Mouse (Mus musculus): ENCODE measurements around the gene Mafb. TPM values are rescaled to one million over a fixed set of nuclear protein-coding genes. Genes with fewer than 3 reads are reported as not detected.

Gene Mafb
- polyA plus RNA-seq, 1 experiment from 2014 or later, result 22.9 TPM

DNA sequence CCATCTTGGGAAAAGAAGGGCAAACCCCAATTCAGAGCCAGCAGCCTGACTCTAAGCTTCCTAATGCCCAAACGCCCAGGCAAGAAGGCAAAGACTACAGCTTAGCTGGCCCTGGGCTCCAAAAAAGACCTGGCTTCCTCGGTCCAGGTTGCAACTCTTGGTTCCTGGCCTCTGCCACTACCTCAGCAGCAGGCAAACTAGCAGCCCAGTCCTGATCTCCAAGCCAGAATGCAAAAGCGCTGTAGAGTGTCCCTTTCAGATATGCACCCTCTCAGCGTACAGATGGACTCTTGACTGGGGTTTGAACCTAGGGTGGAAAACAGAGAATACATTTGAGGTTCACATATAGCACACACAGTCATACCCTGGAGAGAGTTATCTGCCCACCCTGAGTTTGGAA is 3.7 kb downstream of the Mafb start:
- Histone ChIP-seq H3K27ac (replicated peaks) (no peak overlapping the region), H3K4me3 (replicated peaks) (peak overlapping the region; percentile 16; the same call in 1 of the 2 replicates), H3K4me2 (peak overlapping the region; percentile 25), H3K9ac (replicated peaks) (0 out of 2 replicates have a peak overlapping the region, but pooled peaks have one; percentile 14), H3K9me3 (replicated peaks) (no peaks in the 10 kb centered on the region), H3K4me1 (peaks cover 51% of the 10 kb centered on the region), H3K36me3 (no peaks in the 10 kb centered on the region), H3K27me3 (replicated peaks) (peaks cover 59% of the 10 kb centered on the region)
- 38% methylated on average over 4 of the region's 4 CpGs for WGBS
- no peak for ATAC-seq (ENCODE audit: low FRiP score)

DNA sequence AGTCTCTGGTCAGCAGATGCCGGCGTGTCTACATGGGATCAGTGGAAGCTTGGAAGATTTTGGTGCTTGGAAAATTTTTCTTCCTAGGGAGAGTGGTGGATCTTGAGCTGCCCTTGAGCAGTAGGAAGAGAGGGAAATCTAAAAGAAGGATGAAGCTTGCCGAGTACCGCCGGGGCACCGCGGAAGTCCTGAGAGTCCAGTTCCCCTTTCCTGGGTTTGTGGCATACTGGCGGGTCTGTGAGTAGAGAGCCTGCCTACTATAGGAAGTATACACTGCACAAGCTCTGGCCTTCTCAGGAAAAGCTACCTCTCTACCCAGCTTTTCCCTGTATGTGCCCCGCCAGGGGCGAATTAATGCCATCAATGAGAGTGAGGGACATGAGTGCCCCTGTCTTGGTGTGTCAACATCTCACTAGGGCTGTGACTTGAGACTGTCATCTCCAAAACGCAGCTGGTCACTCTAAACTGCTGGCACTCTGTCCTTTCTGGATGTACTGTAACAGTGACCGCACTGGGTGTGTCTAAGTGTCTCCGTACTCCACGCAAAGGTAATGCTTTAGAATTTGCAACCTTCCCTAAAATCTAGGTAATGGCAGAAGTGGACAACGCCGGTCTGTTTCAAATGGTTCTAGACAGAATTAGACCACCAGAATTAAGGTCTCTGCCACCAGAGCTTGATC is 5.3 kb downstream of the Mafb start:
- Histone ChIP-seq H3K4me2 (0 out of 2 replicates have a peak overlapping the region, but pooled peaks have one; percentile 11), H3K27me3 (replicated peaks) (peaks cover 67% of the 10 kb centered on the region), H3K9me3 (replicated peaks) (no peaks in the 10 kb centered on the region), H3K27ac (replicated peaks) (no peak overlapping the region), H3K4me3 (replicated peaks) (no peak overlapping the region), H3K4me1 (peaks cover 41% of the 10 kb centered on the region), H3K36me3 (no peaks in the 10 kb centered on the region), H3K9ac (replicated peaks) (no peak overlapping the region)
- no peak for ATAC-seq (ENCODE audit: low FRiP score)
- WGBS, result 19% methylated on average over 16 of the region's 16 CpGs

DNA sequence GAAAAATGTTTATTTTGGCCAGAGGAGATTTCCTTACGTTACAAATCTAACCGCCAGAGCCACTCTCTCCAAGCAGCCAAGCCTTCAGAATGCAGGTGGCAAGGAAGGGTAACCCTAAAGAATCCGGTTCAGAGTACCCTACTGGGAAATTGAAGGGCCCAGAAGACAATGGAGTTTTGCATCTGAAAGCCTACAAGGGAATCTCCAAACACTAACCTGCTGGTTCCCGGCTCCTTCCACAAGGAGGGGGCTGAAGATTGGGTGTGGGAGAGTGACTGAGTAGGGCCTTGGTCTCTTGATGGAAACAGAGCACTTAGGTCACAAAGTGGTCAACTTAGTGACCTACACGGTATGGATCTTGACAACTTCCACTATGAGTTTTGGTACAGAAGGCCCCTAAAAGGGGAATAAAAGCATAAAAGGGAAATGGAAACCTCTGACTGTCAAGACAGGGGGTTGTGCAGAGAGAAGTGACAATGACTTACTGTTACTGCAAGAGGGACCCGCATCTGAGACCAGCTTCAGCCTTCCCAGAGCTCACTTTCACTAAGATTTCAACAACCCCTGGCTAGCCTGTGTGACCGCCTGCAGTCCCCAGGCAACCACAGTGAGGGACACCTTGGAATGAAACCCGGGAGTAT is 6.5 kb downstream of the Mafb start:
- H3K36me3 ChIP-seq, result no peaks in the 10 kb centered on the region
- peak overlapping the region; percentile 11; the same call in 1 of the 2 replicates for H3K4me2 ChIP-seq
- peaks cover 28% of the 10 kb centered on the region for H3K4me1 ChIP-seq
- no peak overlapping the region for H3K27ac ChIP-seq (replicated peaks)
- no peaks in the 10 kb centered on the region for H3K9me3 ChIP-seq (replicated peaks)
- no peak overlapping the region for H3K9ac ChIP-seq (replicated peaks)
- 13% methylated on average over 8 of the region's 8 CpGs for WGBS
- no peak overlapping the region for H3K4me3 ChIP-seq (replicated peaks)
- no peak for ATAC-seq (ENCODE audit: low FRiP score)
- H3K27me3 ChIP-seq (replicated peaks), result peaks cover 72% of the 10 kb centered on the region

DNA sequence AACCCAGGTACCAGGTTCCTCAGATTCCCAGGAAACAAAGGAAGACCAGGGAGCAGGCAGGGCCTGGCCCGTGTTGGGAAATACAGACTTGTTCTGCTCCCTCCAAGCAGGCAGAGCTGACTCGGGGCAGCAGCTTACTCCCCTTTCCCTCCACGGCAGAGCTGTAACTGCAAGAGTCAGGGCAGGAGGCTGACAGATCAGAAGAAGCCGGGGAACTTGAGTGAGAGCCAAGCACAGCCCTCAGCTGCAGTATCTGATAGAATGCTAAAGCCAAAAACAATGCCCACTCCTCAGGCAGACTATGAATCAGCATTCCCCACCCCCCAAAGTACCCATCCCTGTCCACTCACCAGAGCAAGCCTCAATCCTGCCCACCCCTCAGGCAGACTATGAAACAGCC is 8.0 kb downstream of the Mafb start:
- Histone ChIP-seq H3K36me3 (no peaks in the 10 kb centered on the region), H3K27ac (replicated peaks) (no peak overlapping the region), H3K9me3 (replicated peaks) (no peaks in the 10 kb centered on the region), H3K4me1 (0 out of 2 replicates have a peak, but pooled peaks cover 18% of the 10 kb centered on the region), H3K9ac (replicated peaks) (no peak overlapping the region), H3K4me3 (replicated peaks) (no peak overlapping the region), H3K4me2 (no peak overlapping the region), H3K27me3 (replicated peaks) (peaks cover 71% of the 10 kb centered on the region)
- WGBS, result 7% methylated on average over 4 of the region's 4 CpGs
- no peak for ATAC-seq (ENCODE audit: low FRiP score)

DNA sequence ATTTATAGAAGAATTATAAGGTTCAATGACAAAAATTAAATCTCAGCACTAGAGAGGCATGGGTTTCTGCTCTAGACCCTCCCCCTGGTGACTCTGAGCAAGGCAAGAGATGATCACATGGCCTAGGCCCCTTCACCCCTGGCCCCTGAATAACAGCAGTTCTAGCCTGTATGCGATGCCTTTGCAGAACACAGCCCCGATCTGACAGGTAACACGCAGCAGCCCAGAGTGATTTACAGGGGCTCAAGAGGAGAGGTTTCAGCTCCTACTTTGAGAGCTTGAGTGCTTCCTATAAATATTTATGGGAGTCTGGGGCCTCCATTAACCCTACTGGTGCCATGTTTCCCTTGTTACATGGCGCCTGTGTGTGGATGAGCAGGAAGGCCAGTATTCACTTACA is 9.4 kb downstream of the Mafb start:
- H3K27ac ChIP-seq (replicated peaks), result no peak overlapping the region
- no peaks in the 10 kb centered on the region for H3K9me3 ChIP-seq (replicated peaks)
- 33% methylated on average over 4 of the region's 4 CpGs for WGBS
- H3K4me2 ChIP-seq, result no peak overlapping the region
- H3K4me3 ChIP-seq (replicated peaks), result no peak overlapping the region
- 0 out of 2 replicates have a peak, but pooled peaks cover 18% of the 10 kb centered on the region for H3K4me1 ChIP-seq
- peaks cover 67% of the 10 kb centered on the region for H3K27me3 ChIP-seq (replicated peaks)
- no peak overlapping the region for H3K9ac ChIP-seq (replicated peaks)
- no peaks in the 10 kb centered on the region for H3K36me3 ChIP-seq
- no peak for ATAC-seq (ENCODE audit: low FRiP score)

DNA sequence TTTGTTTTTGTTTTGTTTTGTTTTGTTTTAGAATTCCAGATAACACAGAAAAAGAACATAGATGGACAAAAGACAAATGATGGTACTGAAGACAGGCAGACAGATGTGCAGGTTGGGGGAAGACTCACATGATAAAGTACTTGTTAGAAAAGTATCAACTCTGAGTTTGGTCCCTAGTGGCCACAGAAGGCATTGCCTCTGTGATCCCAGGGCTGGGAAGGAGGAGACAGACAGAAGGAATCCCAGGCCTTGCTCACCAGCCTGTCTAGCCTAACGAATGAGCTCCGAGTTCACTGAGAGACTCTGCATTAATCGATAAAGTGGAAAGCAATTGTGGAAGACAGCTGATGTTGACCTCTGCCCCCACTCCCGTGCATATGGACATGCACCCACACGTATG is 10.7 kb downstream of the Mafb start:
- Histone ChIP-seq H3K27ac (replicated peaks) (no peak overlapping the region), H3K4me1 (0 out of 2 replicates have a peak, but pooled peaks cover 16% of the 10 kb centered on the region), H3K27me3 (replicated peaks) (peaks cover 59% of the 10 kb centered on the region), H3K9me3 (replicated peaks) (no peaks in the 10 kb centered on the region), H3K4me2 (no peak overlapping the region), H3K36me3 (no peaks in the 10 kb centered on the region), H3K9ac (replicated peaks) (no peak overlapping the region), H3K4me3 (replicated peaks) (no peak overlapping the region)
- WGBS, result 61% methylated on average over 5 of the region's 5 CpGs
- no peak for ATAC-seq (ENCODE audit: low FRiP score)

DNA sequence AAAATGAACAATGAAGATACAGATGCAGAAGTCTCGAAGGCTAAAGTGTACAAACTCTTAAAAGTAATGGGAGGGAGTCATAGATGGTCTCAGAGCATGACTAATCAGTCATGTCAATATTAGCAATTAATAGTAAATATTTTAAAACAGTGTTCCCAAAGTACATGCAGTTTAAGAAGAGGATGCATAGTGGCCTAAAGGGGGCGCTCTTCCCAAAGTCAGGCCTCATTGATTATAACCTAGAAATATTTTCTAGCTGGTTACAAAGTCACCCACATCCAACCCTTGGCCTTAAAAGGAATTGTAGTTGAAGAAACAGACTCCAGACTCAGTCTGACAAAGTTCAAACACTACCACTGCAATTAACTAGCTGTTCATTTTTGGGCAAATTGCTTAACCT is 12.5 kb downstream of the Mafb start:
- Histone ChIP-seq H3K36me3 (no peaks in the 10 kb centered on the region), H3K4me3 (replicated peaks) (no peak overlapping the region), H3K4me1 (0 out of 2 replicates have a peak, but pooled peaks cover 11% of the 10 kb centered on the region), H3K9me3 (replicated peaks) (no peaks in the 10 kb centered on the region), H3K27me3 (replicated peaks) (peaks cover 43% of the 10 kb centered on the region), H3K27ac (replicated peaks) (no peak overlapping the region), H3K4me2 (no peak overlapping the region), H3K9ac (replicated peaks) (no peak overlapping the region)
- WGBS, result 78% methylated on average over 2 of the region's 2 CpGs
- ATAC-seq (ENCODE audit: low FRiP score), result no peak

DNA sequence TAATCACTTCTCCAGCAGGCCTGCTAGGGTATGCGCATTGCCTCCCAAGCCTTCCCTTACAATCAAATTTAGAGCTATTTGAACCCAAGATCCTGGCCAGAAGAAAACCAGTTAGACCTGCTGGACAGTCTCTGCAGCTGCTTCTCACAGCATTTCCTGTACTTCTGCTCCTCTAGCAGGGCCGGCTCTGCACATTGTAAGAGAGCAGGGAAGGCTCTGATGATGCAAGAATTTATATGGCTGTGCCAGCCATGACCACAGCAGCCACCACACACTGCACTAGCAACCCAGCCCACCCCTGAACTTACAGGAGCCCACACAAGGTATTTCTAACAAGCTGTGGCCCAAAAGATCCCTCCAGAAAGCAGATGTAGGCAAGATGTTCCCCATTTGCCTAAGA is 13.3 kb downstream of the Mafb start:
- WGBS, result 70% methylated on average over 2 of the region's 2 CpGs
- Histone ChIP-seq H3K27ac (replicated peaks) (no peak overlapping the region), H3K4me1 (0 out of 2 replicates have a peak, but pooled peaks cover 5% of the 10 kb centered on the region), H3K9me3 (replicated peaks) (no peaks in the 10 kb centered on the region), H3K4me2 (no peak overlapping the region), H3K36me3 (no peaks in the 10 kb centered on the region), H3K4me3 (replicated peaks) (no peak overlapping the region), H3K27me3 (replicated peaks) (peaks cover 39% of the 10 kb centered on the region), H3K9ac (replicated peaks) (no peak overlapping the region)
- no peak for ATAC-seq (ENCODE audit: low FRiP score)

DNA sequence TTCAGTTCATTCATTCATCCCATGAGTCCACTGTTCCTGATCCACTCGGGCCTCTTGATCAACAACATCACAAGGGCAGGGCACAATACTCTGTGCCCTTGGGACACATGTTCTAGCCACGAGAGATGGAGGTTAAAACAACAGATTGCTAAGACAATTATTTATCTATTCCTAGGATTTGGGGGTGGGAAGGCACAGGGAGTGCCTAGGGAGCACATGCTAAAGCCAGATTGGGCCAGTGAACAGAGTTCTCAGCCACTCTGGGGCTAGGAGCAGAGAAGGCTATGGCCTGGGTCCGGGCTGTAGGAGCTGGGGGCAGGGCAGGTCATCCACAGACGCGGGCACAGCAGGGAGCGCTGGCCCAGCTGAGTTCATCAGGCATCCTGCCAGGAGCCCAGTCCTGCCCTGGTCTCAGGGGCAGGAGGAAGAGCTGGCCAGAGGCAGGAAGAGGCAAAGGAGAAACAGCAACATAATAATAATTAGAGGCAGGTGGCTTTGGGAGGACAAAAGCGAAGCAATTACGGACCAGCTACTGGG is 15.8 kb downstream of the Mafb start:
- no peak overlapping the region for H3K9ac ChIP-seq (replicated peaks)
- peaks cover 20% of the 10 kb centered on the region for H3K27me3 ChIP-seq (replicated peaks)
- no peak for ATAC-seq (ENCODE audit: low FRiP score)
- H3K9me3 ChIP-seq (replicated peaks), result no peaks in the 10 kb centered on the region
- no peaks in the 10 kb centered on the region for H3K36me3 ChIP-seq
- H3K27ac ChIP-seq (replicated peaks), result no peak overlapping the region
- no peak overlapping the region for H3K4me2 ChIP-seq
- no peak overlapping the region for H3K4me3 ChIP-seq (replicated peaks)
- H3K4me1 ChIP-seq, result no peaks in the 10 kb centered on the region
- 25% methylated on average over 8 of the region's 8 CpGs for WGBS

DNA sequence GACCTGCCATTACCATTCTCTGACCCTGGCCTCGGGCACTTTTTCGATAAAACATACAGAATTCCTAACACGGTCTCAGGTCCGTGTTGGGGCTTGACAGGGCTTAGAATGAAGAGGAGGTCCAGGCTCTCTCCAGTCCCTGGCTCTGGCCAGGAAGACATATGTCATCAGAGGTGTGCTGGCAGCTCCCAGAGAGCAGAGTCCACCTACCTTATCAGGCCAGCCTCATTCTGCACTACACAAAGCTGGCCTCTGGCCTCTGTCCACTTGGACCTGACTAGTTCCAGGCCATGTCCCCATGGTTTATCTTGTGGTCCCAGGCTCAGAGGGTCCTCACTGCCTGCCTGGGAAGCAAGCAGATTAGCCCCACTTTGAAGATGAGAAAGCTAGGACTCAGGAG is 17.3 kb downstream of the Mafb start:
- Histone ChIP-seq H3K4me1 (no peaks in the 10 kb centered on the region), H3K27ac (replicated peaks) (no peak overlapping the region), H3K4me2 (no peak overlapping the region), H3K36me3 (no peaks in the 10 kb centered on the region), H3K9me3 (replicated peaks) (no peaks in the 10 kb centered on the region), H3K4me3 (replicated peaks) (no peak overlapping the region), H3K9ac (replicated peaks) (no peak overlapping the region), H3K27me3 (replicated peaks) (peaks cover 19% of the 10 kb centered on the region)
- ATAC-seq (ENCODE audit: low FRiP score), result no peak
- WGBS, result 85% methylated on average over 4 of the region's 4 CpGs

DNA sequence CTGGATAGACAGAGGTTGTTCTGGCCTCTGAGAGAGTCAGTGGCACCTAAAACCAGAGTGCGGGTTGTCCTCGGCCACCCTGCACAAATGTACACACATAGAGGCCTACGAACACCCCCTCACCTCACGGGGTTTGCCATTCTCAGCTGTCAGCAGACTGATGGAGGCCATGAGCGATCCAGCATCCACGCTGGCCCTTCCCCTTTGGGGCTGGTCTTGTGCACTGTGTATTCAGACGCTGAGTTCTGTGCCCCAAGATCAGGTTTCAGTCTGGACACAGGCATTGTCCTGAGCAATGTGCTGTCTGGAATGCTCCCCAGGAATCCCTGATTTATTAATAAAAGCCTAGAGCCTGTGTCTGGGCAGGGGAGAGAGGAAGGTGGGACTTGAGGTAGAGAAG is 18.1 kb downstream of the Mafb start:
- Histone ChIP-seq H3K4me2 (no peak overlapping the region), H3K9me3 (replicated peaks) (no peaks in the 10 kb centered on the region), H3K27me3 (replicated peaks) (peaks cover 17% of the 10 kb centered on the region), H3K9ac (replicated peaks) (no peak overlapping the region), H3K36me3 (no peaks in the 10 kb centered on the region), H3K27ac (replicated peaks) (no peak overlapping the region), H3K4me1 (no peaks in the 10 kb centered on the region), H3K4me3 (replicated peaks) (no peak overlapping the region)
- WGBS, result 39% methylated on average over 7 of the region's 7 CpGs
- ATAC-seq (ENCODE audit: low FRiP score), result no peak

DNA sequence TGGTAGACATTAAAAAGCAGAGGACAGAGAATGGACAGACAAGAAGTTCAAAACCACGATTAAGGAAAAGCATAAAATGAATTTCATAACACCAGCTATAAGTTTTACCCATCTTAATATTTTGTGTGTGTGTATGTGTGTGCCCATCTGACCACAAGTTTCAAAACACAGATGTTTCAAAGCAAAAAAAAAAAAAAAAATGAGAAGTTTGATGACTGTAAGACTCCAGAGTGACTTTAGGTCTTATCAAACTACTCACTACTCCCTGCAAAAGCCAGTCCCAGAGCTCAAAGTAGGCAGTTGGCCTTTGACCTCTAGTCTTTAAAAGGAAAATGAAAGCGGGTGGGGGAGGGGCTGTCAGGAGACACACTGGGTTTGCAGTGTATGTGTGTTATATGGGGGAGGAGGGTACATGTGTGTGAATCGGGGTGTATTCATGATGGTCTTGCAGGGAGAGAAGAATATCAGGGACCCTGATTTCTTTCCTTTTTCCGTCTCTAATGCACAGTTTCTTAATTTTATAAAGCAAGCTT is 18.7 kb downstream of the Mafb start:
- Histone ChIP-seq H3K4me2 (no peak overlapping the region), H3K9me3 (replicated peaks) (no peaks in the 10 kb centered on the region), H3K9ac (replicated peaks) (no peak overlapping the region), H3K27ac (replicated peaks) (no peak overlapping the region), H3K4me3 (replicated peaks) (no peak overlapping the region), H3K4me1 (no peaks in the 10 kb centered on the region), H3K27me3 (replicated peaks) (peaks cover 11% of the 10 kb centered on the region; the same call in 1 of the 2 replicates), H3K36me3 (no peaks in the 10 kb centered on the region)
- WGBS, result 66% methylated on average over 4 of the region's 4 CpGs
- no peak for ATAC-seq (ENCODE audit: low FRiP score)

Data from neural tube, embryonic 15.5 days (tissue).